Mouse (Mus musculus) C2C12 (cell line): ENCODE measurements around the gene Plpp4. TPM values are rescaled to one million over a fixed set of nuclear protein-coding genes. Genes with fewer than 3 reads are reported as not detected.

Experiments
- H3K27me3 ChIP-seq: one replicate; pipeline ENCODE4 v1.6.1; 2011; ENCODE audit not compliant: control insufficient read depth, insufficient read depth, insufficient read length
- H3K36me3 ChIP-seq: one replicate; pipeline ENCODE4 v1.6.1; 2011; ENCODE audit not compliant: control insufficient read depth, insufficient read depth
- H3K4me3 ChIP-seq: one replicate; pipeline ENCODE4 v1.5.1; 2011; ENCODE audit warnings: mild to moderate bottlenecking, control low read depth; ENCODE audit not compliant: poor library complexity, insufficient read depth, severe bottlenecking
- H3K79me2 ChIP-seq: one replicate; pipeline ENCODE4 v1.6.1; 2011; ENCODE audit not compliant: control insufficient read depth, insufficient read depth
- H3K79me3 ChIP-seq: one replicate; pipeline ENCODE4 v1.6.1; 2011; ENCODE audit warnings: low read depth, control low read depth
- H3ac ChIP-seq: one replicate; pipeline ENCODE3; 2011; ENCODE audit warnings: low read depth; ENCODE audit not compliant: control insufficient read depth, insufficient read length
- CEBPB ChIP-seq: IDR thresholded peaks from one replicate; pipeline ENCODE4 v1.6.1; 2011; ENCODE audit warnings: low read depth, mild to moderate bottlenecking, control low read depth, moderate library complexity
- CTCF ChIP-seq: IDR thresholded peaks from one replicate; pipeline ENCODE4 v1.5.1; 2011; ENCODE audit not compliant: control insufficient read depth, insufficient read depth, insufficient read length
- FOSL1 ChIP-seq: IDR thresholded peaks from one replicate; pipeline ENCODE4 v1.8.0; 2011; ENCODE audit warnings: mild to moderate bottlenecking, low read length; ENCODE audit not compliant: poor library complexity, insufficient read depth, severe bottlenecking
- MAX ChIP-seq: IDR thresholded peaks from one replicate; pipeline ENCODE4 v1.6.1; 2011; ENCODE audit warnings: mild to moderate bottlenecking, control low read depth
- MYOD1 ChIP-seq: IDR thresholded peaks from one replicate; pipeline ENCODE4 v1.6.1; 2011; ENCODE audit warnings: low read depth; ENCODE audit not compliant: control insufficient read depth, insufficient read length
- MYOG ChIP-seq: IDR thresholded peaks from one replicate; pipeline ENCODE4 v1.6.1; 2011; ENCODE audit not compliant: control insufficient read depth, insufficient read length; ENCODE audit errors: extremely low read depth
- USF1 ChIP-seq: IDR thresholded peaks from one replicate; pipeline ENCODE4 v1.6.1; 2011; ENCODE audit warnings: low read depth, mild to moderate bottlenecking, control low read depth, moderate library complexity
- polyA plus RNA-seq: library from polyadenylated mRNA; unstranded; fragments of >200 nt; fragmentation: generic; extraction: Trizol; gene quantifications from one replicate; pipeline ENCODE4 v1.2.1, GENCODE M21; 2012; ENCODE audit warnings: missing spikeins

Plpp4 gene
- polyA plus RNA-seq, 1 experiment = not detected

GRCm38 (mm10) chr7:129235995-129236394 lies 20.8 kb upstream of the Plpp4 start:
- Histone ChIP-seq H3K27me3 (no peaks in the 10 kb centered on the region), H3ac (no peak overlapping the region), H3K79me2 (no peaks in the 10 kb centered on the region), H3K79me3 (no peaks in the 10 kb centered on the region), H3K36me3 (no peaks in the 10 kb centered on the region), H3K4me3 (no peak overlapping the region)
- TF ChIP-seq MAX (no peak), CTCF (no peak)

DNA sequence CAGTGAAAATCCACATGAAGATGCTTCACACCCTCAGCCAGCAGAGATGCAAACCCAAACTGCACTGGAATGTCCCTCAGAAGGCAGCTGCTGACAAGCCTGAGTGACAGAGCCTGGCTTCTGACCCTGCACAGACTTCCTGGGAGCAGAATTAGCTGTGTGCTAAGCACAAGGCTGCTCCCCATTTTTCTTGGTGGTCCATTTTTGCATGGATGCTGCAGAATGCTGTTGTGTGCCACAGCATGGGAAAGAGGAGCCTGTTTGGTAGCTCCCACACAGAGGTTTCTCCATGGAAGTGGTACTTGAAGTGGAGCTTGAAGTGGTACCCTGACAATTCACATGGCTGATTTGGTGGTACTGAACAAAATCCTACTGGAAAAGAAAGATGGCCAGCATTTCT lies 5.8 kb upstream of the Plpp4 start:
- H3K27me3 ChIP-seq = no peaks in the 10 kb centered on the region

GRCm38 (mm10) chr7:129253406-129253805 lies 3.4 kb upstream of the Plpp4 start:
- Histone ChIP-seq H3ac (no peak overlapping the region), H3K36me3 (no peaks in the 10 kb centered on the region), H3K79me3 (no peaks in the 10 kb centered on the region), H3K27me3 (no peaks in the 10 kb centered on the region), H3K79me2 (no peaks in the 10 kb centered on the region), H3K4me3 (no peak overlapping the region)
- TF ChIP-seq FOSL1 (no peak), MAX (no peak), USF1 (no peak), MYOD1 (no peak), CTCF (no peak), MYOG (no peak)

More for the DNA sequence above, 5.8 kb upstream of the Plpp4 start:
- no peak overlapping the region for H3ac ChIP-seq
- TF ChIP-seq MAX (no peak), MYOD1 (no peak), CEBPB (no peak), USF1 (no peak), CTCF (no peak), FOSL1 (no peak), MYOG (no peak)
- H3K4me3 ChIP-seq = no peak overlapping the region
- H3K79me2 ChIP-seq = no peaks in the 10 kb centered on the region
- H3K36me3 ChIP-seq = no peaks in the 10 kb centered on the region
- H3K79me3 ChIP-seq = no peaks in the 10 kb centered on the region

- TF ChIP-seq MAX (no peak), FOSL1 (no peak), CEBPB (no peak), MYOD1 (no peak), CTCF (no peak), USF1 (no peak), MYOG (no peak)
- no peaks in the 10 kb centered on the region for H3K79me2 ChIP-seq
- no peak overlapping the region for H3ac ChIP-seq
- no peaks in the 10 kb centered on the region for H3K36me3 ChIP-seq
- no peaks in the 10 kb centered on the region for H3K27me3 ChIP-seq
- H3K4me3 ChIP-seq = no peak overlapping the region
- H3K79me3 ChIP-seq = no peaks in the 10 kb centered on the region
Observed at GRCm38 (mm10) chr7:129254126-129254525, 2.7 kb upstream of the Plpp4 start.

DNA sequence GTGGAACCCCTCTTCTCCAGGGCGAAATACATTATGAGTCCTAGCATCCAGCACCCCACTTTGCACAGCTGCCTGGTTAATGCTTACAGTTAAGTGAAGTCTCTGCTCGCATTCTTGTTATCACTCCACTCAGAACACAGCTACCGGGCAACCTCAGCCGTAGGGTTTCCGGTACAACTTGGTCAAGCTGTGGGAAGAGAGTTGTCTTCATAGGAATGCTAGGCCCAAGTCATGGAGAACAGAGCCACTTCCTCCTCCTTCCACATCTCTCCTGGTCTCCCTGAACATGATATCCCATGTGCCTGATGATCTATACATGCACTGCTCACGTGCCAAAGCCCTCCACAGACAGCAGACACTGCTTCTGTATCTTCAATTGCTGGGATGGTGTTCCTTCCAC lies 1.4 kb upstream of the Plpp4 start:
- TF ChIP-seq MAX = no peak
- TF ChIP-seq CTCF = no peak
- TF ChIP-seq MYOD1 = no peak
- TF ChIP-seq USF1 = no peak
- no peak for TF ChIP-seq FOSL1
- TF ChIP-seq CEBPB = no peak
- no peak for TF ChIP-seq MYOG
- H3K79me3 ChIP-seq = no peaks in the 10 kb centered on the region
- no peaks in the 10 kb centered on the region for H3K79me2 ChIP-seq
- H3K4me3 ChIP-seq = no peak overlapping the region
- H3K36me3 ChIP-seq = no peaks in the 10 kb centered on the region
- H3K27me3 ChIP-seq = no peaks in the 10 kb centered on the region
- no peak overlapping the region for H3ac ChIP-seq

DNA sequence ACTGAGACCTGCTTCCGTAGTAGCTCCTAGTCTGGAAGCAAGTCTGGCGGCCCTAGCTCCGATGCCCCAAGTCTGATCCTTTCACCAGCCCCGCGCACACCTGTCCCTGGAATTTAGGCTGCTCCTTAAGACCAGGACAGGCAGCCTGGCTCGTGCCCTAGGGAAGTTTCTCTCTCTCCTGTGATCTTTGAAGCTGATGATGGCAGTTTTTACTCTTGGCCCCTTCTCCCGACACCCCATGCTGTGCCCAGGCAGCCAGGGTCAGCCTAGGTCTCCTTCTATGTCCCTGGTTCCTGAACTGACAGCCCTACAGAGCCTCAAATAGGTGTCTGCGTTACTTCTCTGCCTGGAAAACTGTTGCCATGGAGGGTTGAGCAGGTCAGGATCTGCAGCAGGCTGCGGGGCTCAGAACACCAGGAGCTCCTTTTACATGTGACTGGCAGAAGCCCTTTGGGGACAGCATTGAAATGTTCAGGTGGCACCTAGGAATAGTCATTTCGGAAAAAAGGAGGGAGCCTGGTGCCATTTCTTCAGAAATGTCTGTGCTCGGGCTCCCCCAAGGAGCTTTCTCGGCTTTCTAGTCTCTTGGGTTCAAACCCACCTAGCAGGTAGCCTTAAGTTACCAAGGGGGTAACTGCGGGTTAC lies 665 bp downstream of the Plpp4 start:
- Histone ChIP-seq H3K79me3 (no peaks in the 10 kb centered on the region), H3K36me3 (no peaks in the 10 kb centered on the region), H3K79me2 (no peaks in the 10 kb centered on the region), H3ac (no peak overlapping the region), H3K4me3 (no peak overlapping the region), H3K27me3 (no peaks in the 10 kb centered on the region)
- TF ChIP-seq CEBPB (no peak), MYOG (no peak), MAX (no peak), MYOD1 (no peak), CTCF (no peak), USF1 (no peak), FOSL1 (no peak)
